Mouse (Mus musculus): ENCODE measurements around the gene Ces2h. TPM values are rescaled to one million over a fixed set of nuclear protein-coding genes. Genes with fewer than 3 reads are reported as not detected.

The Ces2h gene
- total RNA-seq, 2 experiments from 2014 or later = not detected

Other genes starting within 250 kb of the Ces2h start
- gene Ces2b, start 169.3 kb upstream of the Ces2h start, total RNA-seq (2021) = under 1 TPM; 0.25 to 0.34 TPM
- not detected for gene Ces2c, start 153.8 kb upstream of the Ces2h start, total RNA-seq (2021)
- under 1 TPM; 0.62 to 0.79 TPM for gene Ces2e, start 74.6 kb upstream of the Ces2h start, total RNA-seq (2021)
- gene Ces2f, start 53.5 kb upstream of the Ces2h start, total RNA-seq (2021) = not detected
- 1 to 10 TPM; 2.9 to 4.7 TPM for gene Ces2g, start 39.1 kb upstream of the Ces2h start, total RNA-seq (2021)
- not detected for gene Ces3a, start 47.7 kb downstream of the Ces2h start, total RNA-seq (2021)
- under 1 TPM in 1 of 2 experiments, not detected in 1; 0.10 TPM for gene Ces3b, start 82.9 kb downstream of the Ces2h start, total RNA-seq (2021)
- not detected for gene Ces4a, start 130.9 kb downstream of the Ces2h start, total RNA-seq (2021)
- gene Cbfb, start 169.8 kb downstream of the Ces2h start, total RNA-seq (2021) = 10 to 100 TPM; 32.4 to 37.0 TPM
- gene D230025D16Rik, start 224.3 kb downstream of the Ces2h start, total RNA-seq (2021) = 10 to 100 TPM; 18.2 to 19.5 TPM